17 mouse cellular contexts compared by ENCODE assay signal in the genomic region with DNA sequence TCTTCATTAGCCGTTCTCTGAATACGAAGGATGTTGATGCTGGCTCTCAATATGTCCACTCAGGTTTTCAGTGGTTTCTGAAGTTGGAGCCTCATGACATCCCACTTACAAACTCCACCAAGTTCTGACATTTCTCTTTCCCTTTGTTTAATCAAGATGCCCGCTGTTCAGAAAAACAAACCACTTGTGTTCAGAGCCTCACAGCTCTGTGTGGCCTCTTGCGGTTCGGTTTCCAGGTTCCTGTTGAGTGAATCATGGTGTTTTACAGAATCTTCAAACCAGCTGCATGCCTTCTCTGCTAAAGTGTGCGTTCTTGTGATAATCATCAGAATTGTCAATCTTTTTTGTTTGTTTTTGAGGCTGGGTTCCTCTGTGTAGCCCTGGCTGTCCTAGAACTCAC. TPM values are rescaled to one million over a fixed set of nuclear protein-coding genes. Genes with fewer than 3 reads are reported as not detected.
DNase-seq lines count a peak whose midpoint lies in the region; ATAC-seq lines count a peak whose summit lies in the region.
"Had no signal": no experiment of that assay in that cellular context is flagged by ENCODE, and none has a peak within 500 bp of the region (broad histone marks: within the 10 kb centered on the region; RNA-seq: fewer than 3 reads in every experiment).

No protein-coding gene starts in this region.

- no peaks in the 10 kb centered on the region for H3K9me3 ChIP-seq in embryonic facial prominence, embryonic 14.5 days (ENCODE audit: control insufficient read depth, low read length)
- H3K9me3 ChIP-seq in embryonic facial prominence, embryonic 10.5 days: no peaks in the 10 kb centered on the region
- H3K9me3 ChIP-seq in kidney, embryonic 14.5 days (ENCODE audit: control insufficient read depth, low read length): no peaks in the 10 kb centered on the region
- H3K9me3 ChIP-seq: hindbrain, embryonic 12.5 days; intestine, embryonic 15.5 days; kidney, embryonic 15.5 days had no signal

- DNase-seq in embryonic facial prominence, embryonic 14.5 days (ENCODE audit: low spot score): peak; percentile 16
- no peak for DNase-seq in embryonic facial prominence, embryonic 10.5 days (ENCODE audit: low spot score)
- peak; percentile 33 for DNase-seq in thymus, postnatal 0 days (ENCODE audit: low spot score)
- DNase-seq in thymus, postnatal 25 days: no peak
- peak; percentile 70 for DNase-seq in induced T-regulatory cell, adult 2 months (ENCODE audit: low read depth)
- no peak for DNase-seq in right cerebral cortex, postnatal 10 days (ENCODE audit: low spot score in 2 of 2)
- no peak for DNase-seq in layer of hippocampus, adult 18-20 months (ENCODE audit: low spot score in 2 of 2)
- DNase-seq: adrenal gland, adult 2 months; cerebellum, adult 11-12 months; cerebellum, postnatal 25 days; liver; liver, postnatal 0 days; lung, postnatal 36 days had no signal

- H3K4me2 ChIP-seq in embryonic facial prominence, embryonic 14.5 days (ENCODE audit: low read depth, low read length): no peak overlapping the region
- no peak overlapping the region for H3K4me2 ChIP-seq in kidney, embryonic 14.5 days (replicated peaks; ENCODE audit: low read depth, low read length)
- H3K4me2 ChIP-seq: hindbrain, embryonic 12.5 days; intestine, embryonic 15.5 days; kidney, embryonic 15.5 days had no signal

- H3K36me3 ChIP-seq in embryonic facial prominence, embryonic 14.5 days (ENCODE audit: control insufficient read depth, insufficient read depth, low read length): no peaks in the 10 kb centered on the region
- H3K36me3 ChIP-seq in embryonic facial prominence, embryonic 10.5 days (replicated peaks): no peaks in the 10 kb centered on the region
- no peaks in the 10 kb centered on the region for H3K36me3 ChIP-seq in kidney, embryonic 14.5 days (ENCODE audit: control insufficient read depth, insufficient read depth, low read length)
- H3K36me3 ChIP-seq: hindbrain, embryonic 12.5 days; intestine, embryonic 15.5 days; kidney, embryonic 15.5 days had no signal

- no peak overlapping the region for H3K9ac ChIP-seq in embryonic facial prominence, embryonic 14.5 days (ENCODE audit: low read depth, low read length)
- H3K9ac ChIP-seq in kidney, embryonic 14.5 days (ENCODE audit: low read depth, low read length): no peak overlapping the region
- H3K9ac ChIP-seq: hindbrain, embryonic 12.5 days; intestine, embryonic 15.5 days; kidney, embryonic 15.5 days; liver, postnatal 0 days had no signal

- WGBS in embryonic facial prominence, embryonic 14.5 days: 57% methylated on average over 6 of the region's 6 CpGs
- 84% methylated on average over 6 of the region's 6 CpGs for WGBS in embryonic facial prominence, embryonic 10.5 days
- WGBS in kidney, embryonic 14.5 days: 67% methylated on average over 6 of the region's 6 CpGs

- no peak for ATAC-seq in embryonic facial prominence, embryonic 14.5 days (ENCODE audit: low read depth)
- ATAC-seq in kidney, embryonic 14.5 days (ENCODE audit: low FRiP score, low TSS enrichment): no peak
- ATAC-seq: intestine, embryonic 15.5 days; liver, postnatal 0 days had no signal

- H3K4me3 ChIP-seq in embryonic facial prominence, embryonic 14.5 days (ENCODE audit: low read depth, low read length): no peak overlapping the region
- no peak overlapping the region for H3K4me3 ChIP-seq in embryonic facial prominence, embryonic 10.5 days
- no peak overlapping the region for H3K4me3 ChIP-seq in kidney, embryonic 14.5 days (ENCODE audit: low read length)
- H3K4me3 ChIP-seq: hindbrain, embryonic 12.5 days; intestine, embryonic 15.5 days; kidney, embryonic 15.5 days had no signal

- no peaks in the 10 kb centered on the region for H3K27me3 ChIP-seq in embryonic facial prominence, embryonic 14.5 days (replicated peaks; ENCODE audit: control insufficient read depth, insufficient read depth, low read length)
- H3K27me3 ChIP-seq in embryonic facial prominence, embryonic 10.5 days (replicated peaks; ENCODE audit: low read depth, poor library complexity, severe bottlenecking): no peaks in the 10 kb centered on the region
- H3K27me3 ChIP-seq in kidney, embryonic 14.5 days (ENCODE audit: control insufficient read depth, insufficient read depth, low read length): no peaks in the 10 kb centered on the region
- H3K27me3 ChIP-seq: hindbrain, embryonic 12.5 days; intestine, embryonic 15.5 days; kidney, embryonic 15.5 days had no signal

- peaks cover 5% of the 10 kb centered on the region for H3K4me1 ChIP-seq in embryonic facial prominence, embryonic 14.5 days (ENCODE audit: control insufficient read depth, insufficient read depth, low read length)
- peaks cover 7% of the 10 kb centered on the region for H3K4me1 ChIP-seq in embryonic facial prominence, embryonic 10.5 days
- H3K4me1 ChIP-seq in kidney, embryonic 14.5 days (ENCODE audit: control insufficient read depth, insufficient read depth, low read length): peaks cover 11% of the 10 kb centered on the region
- H3K4me1 ChIP-seq: hindbrain, embryonic 12.5 days had no signal

- H3K27ac ChIP-seq in embryonic facial prominence, embryonic 14.5 days (replicated peaks; ENCODE audit: low read depth, low read length): no peak overlapping the region
- H3K27ac ChIP-seq in embryonic facial prominence, embryonic 10.5 days (replicated peaks): no peak overlapping the region
- no peak overlapping the region for H3K27ac ChIP-seq in kidney, embryonic 14.5 days (ENCODE audit: low read depth, low read length)
- H3K27ac ChIP-seq: hindbrain, embryonic 12.5 days; intestine, embryonic 15.5 days; kidney, embryonic 15.5 days had no signal

RNA-seq across cellular contexts. Expression of a gene that starts 11.3 kb away (rescaled TPM):
- 38.3 and 39.7 TPM in 2 replicates for polyA plus RNA-seq in embryonic facial prominence, embryonic 14.5 days (2014; fragmentation: Nextera tagmentation; extraction: Ambion mirVana)
- 16.0 and 16.7 TPM in 2 replicates for polyA plus RNA-seq in embryonic facial prominence, embryonic 10.5 days (2016; fragmentation: Nextera tagmentation; extraction: Ambion mirVana)
- 26.2 and 28.3 TPM in 2 replicates for polyA plus RNA-seq in thymus, postnatal 0 days (2015; fragmentation: Nextera tagmentation; extraction: Ambion mirVana)
- polyA plus RNA-seq in kidney, embryonic 14.5 days (2014; fragmentation: Nextera tagmentation; extraction: Ambion mirVana): 41.4 and 49.6 TPM in 2 replicates
- 100 to 1,000 TPM; 112 to 113 TPM for total RNA-seq in layer of hippocampus, adult 18-20 months (2021)

Comparison
In these comparisons a context has a peak if more than half of its experiments do, and no peak if none do; other contexts are left out.
1. DNase-seq: peak in embryonic facial prominence, embryonic 14.5 days (single experiment), thymus, postnatal 0 days (single experiment) and induced T-regulatory cell, adult 2 months (single experiment); none in embryonic facial prominence, embryonic 10.5 days (single experiment), thymus, postnatal 25 days (single experiment), right cerebral cortex, postnatal 10 days (0 of 2) and layer of hippocampus, adult 18-20 months (0 of 2).